Mouse (Mus musculus) C2C12 (cell line): ENCODE measurements around the gene Tmem230.

Experiments used
- CTCF ChIP-seq: IDR thresholded peaks from one replicate; pipeline ENCODE4 v1.5.1; 2011; ENCODE audit not compliant: control insufficient read depth, insufficient read depth, insufficient read length
- MAX ChIP-seq: IDR thresholded peaks from one replicate; pipeline ENCODE4 v1.6.1; 2011; ENCODE audit warnings: mild to moderate bottlenecking, control low read depth

DNA sequence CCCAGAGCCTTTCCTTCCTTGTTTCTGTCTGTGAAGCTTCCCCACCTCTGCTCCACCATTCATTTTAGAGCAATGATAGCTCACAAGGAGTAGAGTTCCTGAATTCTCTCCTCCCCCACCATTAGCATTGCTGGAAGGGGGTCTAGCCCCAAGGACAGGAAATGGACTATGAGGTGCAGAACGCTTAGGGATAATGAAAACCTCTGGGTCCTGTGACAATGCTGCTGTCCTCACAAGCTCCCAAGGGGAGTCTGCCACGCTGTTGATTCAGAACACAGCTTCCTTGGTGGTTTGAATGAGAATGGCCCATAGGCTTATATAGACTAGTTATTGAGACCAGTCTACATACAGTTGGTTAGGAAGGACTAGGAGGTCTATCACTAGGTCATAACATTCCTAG lies 12.3 kb downstream of the Tmem230 start:
- TF ChIP-seq MAX, result no peak
- no peak for TF ChIP-seq CTCF
